Mouse (Mus musculus): ENCODE measurements around the gene Hgfac. TPM values are rescaled to one million over a fixed set of nuclear protein-coding genes. Genes with fewer than 3 reads are reported as not detected.

Gene Hgfac
- 1.5 and 1.7 TPM in 2 replicates for polyA plus RNA-seq (2012; rRNA removed)

DNA sequence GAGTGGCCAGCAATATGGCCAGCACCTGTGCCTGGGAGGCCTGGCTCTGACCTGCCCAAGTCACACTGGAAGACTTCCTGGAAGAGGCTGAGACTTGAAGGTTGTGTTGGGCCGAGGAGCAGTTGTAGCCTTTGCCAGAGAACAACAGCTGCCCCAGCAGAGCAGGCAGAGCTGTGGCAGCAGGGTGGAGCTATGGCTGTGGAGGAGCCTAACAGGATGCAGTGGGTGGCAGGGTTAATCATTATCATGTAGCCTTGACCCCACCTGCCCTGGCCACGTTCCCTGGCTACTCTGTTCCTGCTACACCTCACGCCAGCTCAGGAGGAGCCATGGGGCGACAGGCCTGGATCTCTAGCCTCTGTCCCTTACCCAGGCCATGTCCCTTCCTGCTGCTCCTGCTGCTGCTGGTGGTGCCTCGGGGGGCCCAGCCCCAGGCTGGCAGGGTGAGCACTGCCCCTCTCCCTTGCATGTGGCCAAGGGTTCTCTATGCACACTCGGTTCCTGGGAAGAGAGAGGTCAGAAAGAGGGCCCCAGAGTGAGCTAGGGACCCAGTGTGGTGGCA, at the start of gene Hgfac:
TSS of gene Hgfac (plus strand) at position 242 of the 562 bp plus-strand sequence.

DNA sequence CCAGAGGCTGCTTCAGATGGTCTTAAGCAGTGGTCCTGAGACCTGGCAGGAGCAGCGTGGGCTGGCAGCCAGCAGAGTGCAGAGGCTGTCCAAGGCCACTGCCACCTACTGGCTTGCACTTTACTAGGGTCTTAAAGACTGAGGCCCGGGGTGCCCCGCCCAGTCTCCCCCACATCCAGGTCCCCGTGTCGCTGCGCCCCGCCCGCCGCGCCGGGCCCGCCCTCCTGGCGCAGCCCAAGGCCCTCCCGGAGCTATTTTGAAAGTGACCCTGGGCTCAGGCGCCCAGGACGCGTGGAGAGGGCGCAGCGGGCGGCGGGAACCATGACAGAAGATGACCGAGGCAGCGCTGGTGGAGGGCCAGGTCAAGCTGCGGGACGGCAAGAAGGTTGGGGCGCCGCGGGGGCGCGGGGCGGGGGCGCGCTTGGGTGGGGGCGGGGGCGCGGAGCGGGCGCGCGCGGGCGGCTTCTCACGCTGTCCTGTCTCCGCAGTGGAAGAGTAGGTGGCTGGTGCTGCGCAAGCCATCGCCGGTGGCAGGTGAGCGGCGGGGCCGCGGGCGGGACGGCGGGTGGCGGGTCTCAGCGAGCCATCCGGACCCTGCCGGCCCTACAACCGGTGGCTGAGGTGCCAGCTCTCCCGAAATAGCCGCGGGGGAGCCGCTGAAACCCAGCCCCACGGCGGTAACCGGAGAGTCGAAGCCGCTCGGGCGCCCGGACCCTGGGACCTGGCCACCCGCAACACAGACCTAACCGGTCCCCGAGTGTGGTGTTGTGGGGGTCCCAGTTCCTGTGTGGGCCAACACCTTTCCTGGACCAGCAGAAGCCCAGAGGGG, 15.5 kb downstream of the Hgfac start, which contains the start of gene Dok7:
TSS of gene Dok7 (plus strand) at position 163 of the 829 bp plus-strand sequence.

Other genes starting within 250 kb of the Hgfac start
- 15.0 and 17.1 TPM in 2 replicates for gene Msantd1, start 133.5 kb upstream of the Hgfac start, polyA plus RNA-seq (2012; rRNA removed)
- 39.2 and 39.8 TPM in 2 replicates for gene Rgs12, start 92.1 kb upstream of the Hgfac start, polyA plus RNA-seq (2012; rRNA removed)
- 11.9 and 12.0 TPM in 2 replicates for gene Dok7, start 15.3 kb downstream of the Hgfac start, polyA plus RNA-seq (2012; rRNA removed)
- gene Lrpap1, start 64.3 kb downstream of the Hgfac start, polyA plus RNA-seq (2012; rRNA removed), result 61.9 and 65.0 TPM in 2 replicates
- gene Adra2c, start 236.8 kb downstream of the Hgfac start, polyA plus RNA-seq (2012; rRNA removed), result 4.6 and 4.8 TPM in 2 replicates

Measured in central nervous system, embryonic 18 days (tissue).